Mouse (Mus musculus) MN1 (cell line): ENCODE measurements around the gene Tmem208.

ENCODE experiments used
- DNase-seq: peaks from one replicate; pipeline ENCODE4 v3.0.0-alpha.2; 2016; ENCODE audit warnings: low spot score

Tmem208 gene

DNA sequence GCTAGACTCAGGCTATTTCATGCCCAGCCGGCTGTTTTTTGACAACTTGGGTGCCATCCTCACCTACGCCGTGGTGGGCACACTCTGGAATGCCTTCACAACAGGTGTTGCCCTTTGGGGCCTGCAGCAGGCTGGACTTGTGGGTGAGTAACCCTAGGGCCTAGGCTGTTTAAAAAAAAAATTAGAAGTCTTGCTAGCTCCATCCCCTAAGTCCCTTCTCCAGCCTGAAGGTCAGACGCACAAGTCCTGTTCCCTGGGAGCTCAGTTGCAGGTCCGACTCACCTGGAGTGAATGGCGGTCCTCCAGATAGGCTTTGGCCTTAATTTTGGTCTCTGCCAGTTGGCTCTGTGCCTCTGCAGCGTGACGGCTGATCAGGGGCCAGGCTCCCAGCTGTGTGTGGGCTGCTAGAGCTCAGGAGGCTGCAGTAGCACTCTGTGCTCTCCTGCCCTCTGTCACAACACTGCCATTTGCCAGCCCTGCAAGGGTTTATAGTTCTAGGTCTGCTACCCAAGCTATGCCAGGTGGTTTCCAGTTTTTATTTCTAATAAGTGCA, 27.5 kb downstream of the Tmem208 start:
- no peak for DNase-seq

- no peak for DNase-seq
Measured at GRCm38 (mm10) chr8:105354549-105354948, 28.4 kb downstream of the Tmem208 start.

- DNase-seq, result no peak
Measured at GRCm38 (mm10) chr8:105355179-105356024, 29.2 kb downstream of the Tmem208 start.

- DNase-seq, result no peak
Measured at GRCm38 (mm10) chr8:105356681-105357080, 30.5 kb downstream of the Tmem208 start.

- no peak for DNase-seq
Measured at GRCm38 (mm10) chr8:105359208-105359607, 33.1 kb downstream of the Tmem208 start.

- DNase-seq, result peak; percentile 88
Measured at GRCm38 (mm10) chr8:105359646-105360045, 33.5 kb downstream of the Tmem208 start.

GRCm38 (mm10) chr8:105361751-105362702, 35.9 kb downstream of the Tmem208 start:
- no peak for DNase-seq

DNA sequence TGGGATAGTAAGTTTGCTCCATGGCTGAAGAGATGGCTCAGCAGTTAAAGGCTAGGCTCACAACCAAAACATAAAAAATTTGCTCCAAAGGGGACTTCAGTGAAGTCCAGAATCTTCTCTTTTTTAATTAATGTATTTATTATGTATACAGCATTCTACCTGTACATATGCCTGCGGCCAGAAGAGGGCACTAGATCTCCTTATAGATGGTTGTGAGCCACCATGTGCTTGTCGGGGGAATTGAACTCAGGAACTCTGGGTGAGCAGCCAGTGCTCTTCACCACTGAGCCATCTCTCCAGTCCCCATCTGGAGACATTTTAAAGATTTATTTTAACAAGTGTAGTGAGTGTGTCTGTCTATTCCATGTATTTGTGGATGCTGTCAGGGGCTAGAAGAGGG, 41.0 kb downstream of the Tmem208 start:
- DNase-seq, result peak; percentile 51

GRCm38 (mm10) chr8:105372473-105372872, 46.3 kb downstream of the Tmem208 start:
- DNase-seq, result no peak

- DNase-seq, result no peak
Measured at GRCm38 (mm10) chr8:105373032-105373431, 46.9 kb downstream of the Tmem208 start, which contains the start of gene Plekhg4. Gene Plekhg4 (plus strand): TSS chr8:105373274.

DNA sequence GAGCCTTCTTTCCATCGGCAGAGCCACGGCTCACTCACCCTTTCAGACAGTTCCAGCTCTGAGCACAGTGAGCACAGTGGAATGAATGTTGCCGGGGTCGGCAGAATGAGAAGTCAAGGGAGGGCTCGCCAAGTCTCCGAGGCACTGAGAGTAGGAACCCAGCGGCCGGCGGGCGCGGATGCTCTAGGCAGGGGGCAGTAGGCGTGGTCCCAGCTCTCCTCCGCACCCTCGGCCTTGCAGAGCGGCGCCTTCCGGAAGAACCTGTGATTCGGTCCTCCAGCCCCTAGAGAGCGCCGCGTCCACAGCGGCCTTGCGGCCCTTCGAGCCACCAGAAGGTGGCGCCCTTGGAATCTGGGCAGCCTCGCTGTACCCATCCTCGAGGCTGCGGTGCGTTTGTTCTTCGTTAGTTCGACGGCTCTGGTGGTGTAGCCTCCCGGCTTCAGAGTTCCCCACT, 48.4 kb downstream of the Tmem208 start:
- DNase-seq, result no peak

DNA sequence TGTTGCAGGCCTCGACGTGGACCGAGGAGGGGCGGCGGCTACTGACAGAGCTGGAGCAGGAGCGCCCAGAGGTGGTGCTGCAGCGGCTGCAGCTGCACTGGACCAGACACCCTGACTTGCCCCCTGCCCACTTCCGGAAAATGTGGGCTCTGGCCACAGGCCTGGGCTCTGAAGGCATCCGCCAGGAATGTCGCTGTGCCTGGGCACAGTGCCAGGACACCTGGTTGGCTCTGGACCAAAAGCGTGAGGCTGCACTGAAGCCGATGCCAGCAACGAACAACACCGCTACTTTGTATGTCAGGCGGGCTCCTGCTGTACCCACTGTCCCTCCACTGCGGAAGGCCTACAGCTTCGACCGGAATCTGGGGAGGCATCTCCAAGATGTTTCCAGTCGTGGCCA, 52.5 kb downstream of the Tmem208 start:
- DNase-seq, result peak; percentile 72

GRCm38 (mm10) chr8:105380308-105380707, 54.2 kb downstream of the Tmem208 start:
- DNase-seq, result no peak

DNA sequence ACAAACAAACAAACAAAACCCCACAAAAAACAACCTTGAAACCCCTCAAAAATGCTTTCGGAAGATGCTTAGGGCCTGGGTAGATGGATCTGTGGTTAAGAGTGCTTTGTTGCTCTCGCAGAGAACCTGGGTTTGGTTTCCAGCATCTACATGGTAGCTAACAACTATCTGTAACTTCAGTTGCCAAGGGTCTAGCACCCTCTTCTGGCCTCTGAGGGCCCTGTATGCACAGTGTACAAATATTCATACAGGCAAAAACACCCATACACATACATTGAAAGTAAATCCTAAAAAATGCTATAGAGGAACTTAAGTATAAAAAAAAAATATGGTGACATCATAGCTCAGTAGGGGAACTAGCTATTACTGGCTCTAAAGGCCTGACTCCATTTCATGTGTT, 57.9 kb downstream of the Tmem208 start:
- DNase-seq, result no peak
